Comparison of ENCODE assay signal across 10 mouse cellular contexts in the genomic region with DNA sequence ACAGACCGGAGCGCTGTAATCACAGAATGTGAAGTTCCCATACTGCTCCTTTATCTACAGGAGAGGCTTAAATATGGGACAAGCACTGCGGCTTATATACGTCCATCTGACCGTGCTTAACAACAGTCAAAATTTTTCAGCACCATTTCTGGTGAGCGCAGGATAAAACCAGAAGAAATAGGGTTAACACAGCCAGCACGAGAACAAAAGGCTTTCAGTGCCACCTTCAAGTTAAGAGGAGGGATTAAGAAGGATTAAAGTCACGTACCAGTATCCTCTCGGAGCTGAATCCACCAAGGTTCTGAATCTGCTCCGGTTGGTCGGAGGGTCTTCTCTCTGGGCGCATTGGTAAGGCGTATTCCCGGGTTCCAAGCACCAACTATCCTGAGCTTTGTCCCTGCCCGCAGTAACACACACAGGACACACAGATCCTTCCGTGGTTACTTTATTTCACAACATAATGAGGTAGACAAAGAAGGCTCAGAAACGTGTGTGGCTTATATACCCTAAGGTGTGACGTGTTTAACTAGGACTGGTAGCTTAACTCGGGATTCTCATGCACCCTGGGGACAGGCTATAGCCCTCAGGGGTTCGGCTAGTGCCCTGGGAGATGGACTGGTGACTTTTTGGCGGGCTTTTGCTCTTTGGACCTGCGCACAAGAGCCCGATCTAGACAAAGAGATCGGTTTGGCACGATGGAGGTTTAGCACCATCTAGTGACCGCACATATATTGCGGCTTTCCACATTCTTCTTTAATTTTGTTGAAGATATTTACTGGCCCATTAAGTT. TPM values are rescaled to one million over a fixed set of nuclear protein-coding genes. Genes with fewer than 3 reads are reported as not detected.
DNase-seq lines count a peak whose midpoint lies in the region; ATAC-seq and TF ChIP-seq lines count a peak whose summit lies in the region.
"Not testable (repeated sequence)": the region's sequence is repeated elsewhere in the genome, so short reads cannot be mapped to it uniquely, and the experiment has no call there.
"Had no signal": no experiment of that assay in that cellular context is flagged by ENCODE, and none has a peak within 500 bp of the region (broad histone marks: within the 10 kb centered on the region; RNA-seq: fewer than 3 reads in every experiment).

No protein-coding gene starts in this region.

- TF ChIP-seq CTCF in Patski (IDR thresholded peaks at IDR 0.05), result peak; percentile 79
- 0 out of 2 replicates have a peak, but pooled peaks have one; percentile 13 for TF ChIP-seq CTCF in layer of hippocampus, adult 2 months (conservative IDR thresholded peaks at IDR 0.05)

- H3K27ac ChIP-seq in embryonic facial prominence, embryonic 10.5 days (replicated peaks), result peak overlapping the region; percentile 84
- H3K27ac ChIP-seq in hindbrain, embryonic 15.5 days (replicated peaks), result peak overlapping the region; percentile 70
- H3K27ac ChIP-seq in layer of hippocampus, adult 2 months; lung, embryonic 16.5 days (ENCODE audit: low read length): not testable (repeated sequence)
- H3K27ac ChIP-seq in neural tube, embryonic 14.5 days (ENCODE audit: low read depth, low read length), result peak overlapping the region; percentile 48; the same call in 1 of the 2 replicates

- in situ Hi-C loops in Patski (cut with MboI; ENCODE audit: low pct_unique_long_range_greater_than_20kb), result not testable (repeated sequence)

- CTCF ChIA-PET in Patski (lab: Charles Lee), result not testable (repeated sequence)

- H3K4me2 ChIP-seq in hindbrain, embryonic 15.5 days, result peak overlapping the region; percentile 56
- peak overlapping the region; percentile 60 for H3K4me2 ChIP-seq in lung, embryonic 16.5 days (ENCODE audit: low read depth, low read length)
- peak overlapping the region; percentile 37; the same call in 1 of the 2 replicates for H3K4me2 ChIP-seq in neural tube, embryonic 14.5 days (ENCODE audit: low read depth, low read length)

- H3K4me3 ChIP-seq in embryonic facial prominence, embryonic 10.5 days, result peak overlapping the region; percentile 49
- peak overlapping the region; percentile 40 for H3K4me3 ChIP-seq in hindbrain, embryonic 15.5 days
- not testable (repeated sequence) for H3K4me3 ChIP-seq in layer of hippocampus, adult 2 months
- peak overlapping the region; percentile 42 for H3K4me3 ChIP-seq in lung, embryonic 16.5 days (ENCODE audit: low read length)
- peak overlapping the region; percentile 29 for H3K4me3 ChIP-seq in neural tube, embryonic 14.5 days (ENCODE audit: low read depth, low read length)

- POLR2A ChIA-PET in Patski (lab: Charles Lee), result not testable (repeated sequence)

- H3K27me3 ChIP-seq in Patski; embryonic facial prominence, embryonic 10.5 days (replicated peaks; ENCODE audit: low read depth, poor library complexity, severe bottlenecking); hindbrain, embryonic 15.5 days; lung, embryonic 16.5 days (ENCODE audit: control insufficient read depth, insufficient read depth, low read depth, low read length); neural tube, embryonic 14.5 days (ENCODE audit: control insufficient read depth, insufficient read depth, low read length): not testable (repeated sequence)

- peaks cover 22% of the 10 kb centered on the region; the same call in 1 of the 2 replicates for H3K9me3 ChIP-seq in embryonic facial prominence, embryonic 10.5 days
- not testable (repeated sequence) for H3K9me3 ChIP-seq in hindbrain, embryonic 15.5 days; lung, embryonic 16.5 days (ENCODE audit: control insufficient read depth, low read length); neural tube, embryonic 14.5 days (ENCODE audit: control insufficient read depth, low read length)

- WGBS in embryonic facial prominence, embryonic 10.5 days, result 33% methylated on average over 27 of the region's 27 CpGs
- 39% methylated on average over 27 of the region's 27 CpGs for WGBS in hindbrain, embryonic 15.5 days
- 33% methylated on average over 27 of the region's 27 CpGs for WGBS in lung, embryonic 16.5 days
- WGBS in neural tube, embryonic 14.5 days, result 35% methylated on average over 27 of the region's 27 CpGs

- not testable (repeated sequence) for ATAC-seq in Patski
- ATAC-seq in hindbrain, embryonic 15.5 days (ENCODE audit: low FRiP score, low read depth), result peak; percentile 85
- ATAC-seq in lung, embryonic 16.5 days (ENCODE audit: low read depth), result peak; percentile 88
- peak; percentile 87 for ATAC-seq in neural tube, embryonic 14.5 days (ENCODE audit: low read depth)

- not testable (repeated sequence) for H3K36me3 ChIP-seq in embryonic facial prominence, embryonic 10.5 days (replicated peaks); hindbrain, embryonic 15.5 days; lung, embryonic 16.5 days (ENCODE audit: control insufficient read depth, insufficient read depth, low read length); neural tube, embryonic 14.5 days (ENCODE audit: control insufficient read depth, insufficient read depth, low read length)

- not testable (repeated sequence) for H3K4me1 ChIP-seq in embryonic facial prominence, embryonic 10.5 days; hindbrain, embryonic 15.5 days (replicated peaks); lung, embryonic 16.5 days (replicated peaks; ENCODE audit: control insufficient read depth, insufficient read depth, low read length); neural tube, embryonic 14.5 days (ENCODE audit: control insufficient read depth, insufficient read depth, low read length)

- not testable (repeated sequence) for DNase-seq in Patski (ENCODE audit: low read depth, low spot score); layer of hippocampus, adult 2 months (ENCODE audit: low spot score in 2 of 2)
- DNase-seq in embryonic facial prominence, embryonic 10.5 days (ENCODE audit: low spot score), result peak; percentile 59
- DNase-seq in heart, adult 11 months, result peak; percentile 75

- H3K9ac ChIP-seq in hindbrain, embryonic 15.5 days, result peak overlapping the region; percentile 33
- H3K9ac ChIP-seq in lung, embryonic 16.5 days (ENCODE audit: low read length), result peak overlapping the region; percentile 61
- peak overlapping the region; percentile 44 for H3K9ac ChIP-seq in neural tube, embryonic 14.5 days (replicated peaks; ENCODE audit: low read depth, low read length)

RNA-seq across cellular contexts. Expression of gene Olfr161, which starts 41.9 kb away (rescaled TPM):
- not detected for polyA plus RNA-seq in Patski (2021)
- polyA plus RNA-seq in embryonic facial prominence, embryonic 10.5 days (2016; fragmentation: Nextera tagmentation; extraction: Ambion mirVana), result not detected in 2 replicates
- not detected in 2 replicates for polyA plus RNA-seq in hindbrain, embryonic 15.5 days (2015; fragmentation: Nextera tagmentation; extraction: Ambion mirVana)
- not detected for total RNA-seq in layer of hippocampus, adult 2 months (2021)
- not detected in 2 replicates for polyA plus RNA-seq in lung, embryonic 16.5 days (2015; fragmentation: Nextera tagmentation; extraction: Ambion mirVana)
- polyA plus RNA-seq in neural tube, embryonic 14.5 days (2014; fragmentation: Nextera tagmentation; extraction: Ambion mirVana), result not detected in 2 replicates
- total RNA-seq: heart, postnatal 36 days; layer of hippocampus, postnatal 10 days had no signal
- polyA plus RNA-seq: myocyte had no signal
